Mouse (Mus musculus) gastrocnemius, postnatal 4 days (tissue): ENCODE measurements around the gene Zbtb46. TPM values are rescaled to one million over a fixed set of nuclear protein-coding genes. Genes with fewer than 3 reads are reported as not detected.
"Not testable (repeated sequence)": the region's sequence is repeated elsewhere in the genome, so short reads cannot be mapped to it uniquely, and the experiment has no call there.

Experiments used
- DNase-seq, 2 experiments: peaks; one replicate each; pipeline ENCODE4 v3.0.0; 2021 to 2022; ENCODE audit warnings: low spot score in 2 of 2, mixed read lengths in 2 of 2
- long read RNA-seq, 2 experiments: library from polyadenylated mRNA; stranded (forward); transcript quantifications; one replicate each; pipeline ENCODE4 v2.0.0; 2021
- total RNA-seq, 2 experiments: library from RNA; stranded (reverse); gene quantifications; 2 replicates each; pipeline ENCODE4 v1.2.3; 2021

Zbtb46 gene
- total RNA-seq: 10 to 100 TPM; 10.1 to 12.0 TPM
- long read RNA-seq, experiment 1, full-length matches to known transcripts: 18 of 22 reads
- long read RNA-seq, experiment 1, partial matches to known transcripts: 0 of 22 reads
- long read RNA-seq, experiment 1, other reads (novel, unspliced or antisense): 4 of 22 reads
- long read RNA-seq, experiment 2, full-length matches to known transcripts: 20 of 27 reads
- long read RNA-seq, experiment 2, partial matches to known transcripts: 1 of 27 reads
- long read RNA-seq, experiment 2, other reads (novel, unspliced or antisense): 6 of 27 reads

DNA sequence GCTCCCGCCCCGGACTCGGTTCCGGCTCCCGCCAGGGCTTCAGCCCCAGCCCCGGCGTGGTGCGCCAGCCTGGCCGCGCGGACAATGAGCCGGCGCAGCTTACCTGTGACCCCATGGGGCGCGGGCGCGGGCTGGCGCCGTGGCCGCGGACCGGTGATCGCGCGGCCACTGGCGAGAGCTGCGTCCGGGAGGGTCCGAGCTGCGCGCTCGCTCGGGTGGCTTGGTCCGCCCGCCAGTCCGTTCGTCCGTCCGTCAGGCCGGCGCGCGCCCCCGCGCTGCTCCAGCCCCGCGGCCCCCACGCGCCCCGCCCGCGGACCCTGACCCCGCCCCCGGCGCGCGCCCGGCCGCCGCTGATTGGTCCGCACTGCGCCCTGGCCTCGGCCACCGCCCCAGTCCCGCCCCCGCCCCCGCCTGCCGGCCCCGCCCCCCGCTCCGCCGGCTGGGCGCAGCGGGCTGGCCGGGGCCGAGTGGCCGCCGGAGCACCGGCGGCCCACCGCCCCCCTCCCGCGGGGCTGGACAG is at the start of gene Zbtb46:
Gene Zbtb46 (minus strand): TSS at position 274 of the 520 bp plus-strand sequence.
- peak; percentile 90 to 94 for DNase-seq

DNA sequence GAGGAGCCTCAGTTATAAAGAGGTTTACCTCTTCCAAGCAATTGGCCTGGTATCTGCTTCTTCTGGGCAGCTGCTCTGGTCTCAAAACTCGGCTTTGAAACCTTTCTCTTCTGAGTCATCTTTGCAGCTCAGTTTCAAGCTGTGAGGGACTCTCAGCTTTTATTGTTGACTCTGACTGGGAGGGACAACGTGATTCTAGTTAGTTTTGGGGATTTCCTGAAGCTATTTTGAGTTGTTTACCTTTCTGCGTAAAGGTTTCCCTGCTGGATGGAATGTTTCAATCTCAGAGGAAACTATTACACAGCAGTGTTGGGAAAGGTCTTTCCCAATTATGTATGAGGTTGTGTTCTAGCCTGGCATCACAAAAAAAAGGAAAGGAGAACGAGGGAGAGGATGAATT is 39.4 kb upstream of the Zbtb46 start:
- DNase-seq: no peak

DNA sequence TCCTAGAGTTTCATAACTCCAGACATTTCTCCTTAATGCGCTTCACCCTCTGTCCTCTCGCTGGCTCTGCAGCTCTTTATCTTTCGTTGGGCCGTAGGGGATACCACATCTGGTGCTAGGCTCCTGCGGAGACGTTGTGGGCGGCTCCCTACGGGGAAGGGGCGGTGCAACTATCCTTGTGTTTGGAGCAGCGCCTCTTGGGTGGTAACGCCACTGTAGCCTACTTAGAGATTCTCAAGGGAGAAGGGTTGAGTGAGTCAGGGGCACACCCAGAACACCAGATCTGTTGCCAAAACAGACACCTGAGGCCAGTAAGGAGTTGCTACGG is 38.3 kb upstream of the Zbtb46 start:
- DNase-seq: peak; percentile 21 to 55

DNA sequence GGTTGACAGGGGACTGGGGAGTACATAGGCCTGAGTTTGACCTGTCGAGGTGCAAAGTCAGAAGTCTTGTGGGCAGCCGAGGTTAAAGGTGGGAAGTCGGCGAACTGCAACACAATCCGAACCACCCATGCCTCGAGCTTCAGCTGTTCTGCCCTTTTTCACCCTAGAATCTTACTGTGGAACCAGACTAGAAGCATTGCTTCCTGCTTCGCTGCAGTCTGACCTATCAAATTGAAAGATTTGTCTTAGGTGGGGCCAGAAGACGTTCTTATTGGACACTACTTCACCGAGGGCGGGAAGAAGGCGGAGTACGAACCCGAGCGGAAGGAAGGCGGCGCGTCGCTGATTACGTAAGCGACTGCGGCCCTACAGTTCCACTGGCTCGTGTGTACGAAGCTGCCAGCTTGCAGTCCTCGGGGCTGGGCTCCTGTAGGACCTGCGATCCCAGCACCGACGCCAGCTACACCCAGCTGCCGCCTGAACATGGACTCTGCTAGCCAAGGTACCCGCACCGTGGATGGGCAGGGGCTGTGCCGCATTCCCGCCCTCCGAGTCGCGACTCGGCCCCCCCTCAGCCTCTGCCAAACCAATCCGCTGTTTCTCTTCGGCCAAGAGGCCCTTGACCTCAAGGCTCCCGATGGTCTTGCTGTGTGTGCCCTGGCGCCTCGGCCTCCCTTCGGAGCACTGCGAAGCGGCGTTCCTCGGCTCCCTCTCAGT is 37.8 kb upstream of the Zbtb46 start, which contains the start of gene Tpd52l2:
Gene Tpd52l2 (plus strand): TSS at position 312 of the 717 bp plus-strand sequence.
- DNase-seq: peak; percentile 76 to 92

DNA sequence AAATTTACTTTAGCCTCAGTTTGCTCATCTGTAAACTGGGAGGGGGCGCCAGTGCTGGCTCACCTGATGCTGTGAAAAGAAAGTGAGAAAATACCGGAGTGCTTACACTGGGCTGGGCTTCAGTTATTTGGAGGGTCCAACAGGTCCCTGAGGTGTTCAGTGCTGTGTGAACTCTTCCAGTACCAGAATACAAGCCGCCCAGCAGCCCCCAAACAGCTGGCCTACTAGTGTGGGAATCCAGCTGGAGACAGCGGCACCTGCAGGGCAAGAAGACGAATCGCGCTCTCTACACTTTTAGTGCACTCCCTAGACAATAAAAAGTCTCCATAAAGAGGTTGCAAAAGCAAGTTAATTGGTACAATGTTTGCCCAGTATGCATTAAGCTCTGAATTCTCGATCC is 37.1 kb upstream of the Zbtb46 start:
- peak; percentile 43 to 71 for DNase-seq

DNA sequence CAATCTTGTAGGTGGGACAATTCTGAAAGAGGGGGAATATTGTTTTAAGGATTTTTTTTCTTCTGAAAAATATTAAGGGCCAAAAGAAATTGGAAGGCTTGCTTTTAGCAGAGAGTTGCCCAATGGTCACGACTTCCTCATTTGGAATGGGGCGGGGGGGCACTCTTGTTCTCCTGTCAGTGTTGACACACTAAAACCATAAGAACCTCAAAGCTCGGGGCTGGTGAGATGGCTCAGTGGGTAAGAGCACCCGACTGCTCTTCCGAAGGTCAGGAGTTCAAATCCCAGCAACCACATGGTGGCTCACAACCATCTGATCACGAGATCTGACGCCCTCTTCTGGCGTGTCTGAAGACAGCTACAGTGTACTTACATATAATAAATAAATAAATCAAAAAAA is 36.6 kb upstream of the Zbtb46 start:
- DNase-seq: not testable (repeated sequence)

DNA sequence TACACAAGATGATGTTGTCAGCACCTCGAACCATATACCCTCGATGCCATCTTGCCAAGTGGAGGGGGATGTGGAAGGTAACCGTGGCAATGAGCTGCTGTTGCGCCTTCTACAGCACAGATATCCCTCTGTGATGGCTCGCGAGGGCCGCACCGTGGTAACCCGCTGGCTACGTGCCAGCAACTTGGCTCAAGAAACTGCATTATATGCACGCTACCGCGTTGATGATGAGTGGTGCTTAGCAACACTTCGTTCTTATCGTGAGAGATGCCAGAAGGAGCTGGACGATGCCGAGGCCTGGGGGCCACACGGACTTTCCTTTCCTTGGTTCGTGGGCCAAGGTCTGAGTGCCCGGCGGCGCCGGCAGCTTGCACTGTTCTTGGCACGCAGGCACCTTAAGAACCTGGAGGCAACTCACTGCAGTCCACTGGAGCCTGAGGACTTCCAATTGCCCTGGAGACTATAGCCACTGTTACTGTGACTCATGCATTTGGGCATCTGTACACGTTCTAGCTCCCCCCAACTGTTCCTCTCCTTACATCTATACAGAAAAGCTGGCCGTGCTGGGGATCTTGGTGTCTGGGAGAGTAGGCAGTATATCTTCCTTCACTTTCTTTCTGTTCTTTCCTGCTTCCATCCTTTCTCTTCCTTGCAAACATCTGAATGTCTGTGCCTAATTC is 35.2 kb upstream of the Zbtb46 start:
- no peak for DNase-seq

DNA sequence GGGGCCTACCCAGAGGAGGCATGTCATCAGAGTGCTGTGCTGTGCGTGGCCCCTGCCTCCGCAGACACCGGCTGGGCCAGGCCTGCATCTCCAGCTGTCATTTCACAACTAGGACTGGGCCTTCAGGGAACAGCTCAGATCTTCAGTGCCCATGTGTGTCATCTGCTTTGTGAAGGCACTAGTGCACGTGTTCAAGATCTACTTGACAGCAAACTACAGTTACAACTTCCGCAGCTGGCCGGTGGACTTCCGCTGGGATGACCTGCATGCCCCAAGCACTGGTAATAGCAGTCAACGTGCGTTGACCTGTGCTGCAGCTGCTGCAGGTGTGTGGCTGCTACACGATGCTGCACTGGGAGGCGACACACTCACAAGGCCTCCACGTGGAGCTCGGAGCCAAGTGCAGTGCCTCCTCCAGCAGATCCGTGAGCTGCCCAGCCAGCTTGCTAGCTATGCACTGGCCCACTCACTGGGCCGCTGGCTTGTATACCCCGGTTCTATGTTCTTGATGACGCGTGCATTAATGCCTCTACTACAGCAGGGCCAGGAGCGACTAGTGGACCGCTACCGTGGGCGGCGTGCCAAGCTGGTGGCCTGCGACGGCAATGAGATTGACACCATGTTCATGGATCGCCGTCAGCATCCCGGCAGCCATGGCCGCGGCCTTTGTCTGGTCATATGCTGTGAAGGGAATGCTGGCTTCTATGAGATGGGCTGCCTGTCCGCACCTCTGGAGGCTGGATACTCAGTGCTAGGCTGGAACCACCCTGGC is 34.1 kb upstream of the Zbtb46 start, which contains the start of gene Abhd16b:
Gene Abhd16b (plus strand): TSS at position 51 of the 772 bp plus-strand sequence.
- peak in 1 of 2 experiments; percentile 45 for DNase-seq

DNA sequence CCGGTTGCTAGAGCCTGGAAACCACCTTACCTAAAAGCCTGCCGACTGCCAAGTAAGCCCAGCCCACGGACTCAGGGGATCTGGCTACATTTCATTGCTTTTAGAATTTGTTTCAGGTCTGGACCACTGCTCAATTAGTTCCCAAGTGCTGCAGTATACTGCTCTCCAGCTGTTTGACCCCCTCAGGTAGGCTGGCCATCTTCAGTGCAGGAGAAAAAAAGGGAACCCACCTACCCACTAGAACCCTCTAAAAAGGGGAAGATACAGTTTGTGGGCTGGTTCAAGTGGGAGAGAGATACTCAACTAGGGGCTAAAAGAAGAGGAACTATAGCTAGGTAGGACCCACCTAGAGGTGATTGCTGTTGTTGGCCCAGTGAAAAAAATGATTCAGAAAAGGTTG is 33.0 kb upstream of the Zbtb46 start:
- no peak for DNase-seq

DNA sequence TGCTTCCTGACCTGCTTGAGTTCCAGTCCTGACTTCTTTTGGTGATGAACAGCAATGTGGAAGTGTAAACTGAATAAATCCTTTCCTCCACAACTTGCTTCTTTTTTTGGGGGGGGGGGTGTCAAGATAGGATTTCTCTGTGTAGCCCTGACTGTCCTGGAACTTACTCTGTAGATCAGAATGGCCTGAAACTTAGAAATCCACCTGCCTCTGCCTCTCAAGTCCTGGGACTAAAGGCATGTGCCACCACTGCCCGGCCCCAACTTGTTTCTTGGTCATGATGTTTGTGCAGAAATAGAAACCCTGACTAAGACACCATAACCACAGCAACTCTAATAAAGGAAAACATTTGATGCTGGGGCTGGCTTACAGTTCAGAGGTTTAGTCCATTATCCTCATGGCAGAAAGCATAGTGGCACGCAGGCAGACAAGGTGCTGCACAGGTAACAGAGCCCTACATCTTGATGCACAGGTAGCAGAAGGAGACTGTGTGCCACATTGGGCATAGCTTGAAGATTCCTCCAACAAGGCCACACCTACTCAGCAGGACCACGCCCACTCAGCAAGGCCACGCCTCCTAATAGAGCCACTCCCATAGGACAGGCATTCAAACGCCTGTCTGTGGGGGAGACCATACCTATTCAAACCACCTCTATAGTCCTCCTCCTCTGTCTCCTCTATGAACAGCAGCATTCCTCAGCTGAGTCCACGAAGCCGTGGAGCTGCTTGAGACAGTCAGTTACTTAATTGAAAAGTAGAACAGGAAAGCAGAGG is 32.4 kb upstream of the Zbtb46 start:
- no peak for DNase-seq

DNA sequence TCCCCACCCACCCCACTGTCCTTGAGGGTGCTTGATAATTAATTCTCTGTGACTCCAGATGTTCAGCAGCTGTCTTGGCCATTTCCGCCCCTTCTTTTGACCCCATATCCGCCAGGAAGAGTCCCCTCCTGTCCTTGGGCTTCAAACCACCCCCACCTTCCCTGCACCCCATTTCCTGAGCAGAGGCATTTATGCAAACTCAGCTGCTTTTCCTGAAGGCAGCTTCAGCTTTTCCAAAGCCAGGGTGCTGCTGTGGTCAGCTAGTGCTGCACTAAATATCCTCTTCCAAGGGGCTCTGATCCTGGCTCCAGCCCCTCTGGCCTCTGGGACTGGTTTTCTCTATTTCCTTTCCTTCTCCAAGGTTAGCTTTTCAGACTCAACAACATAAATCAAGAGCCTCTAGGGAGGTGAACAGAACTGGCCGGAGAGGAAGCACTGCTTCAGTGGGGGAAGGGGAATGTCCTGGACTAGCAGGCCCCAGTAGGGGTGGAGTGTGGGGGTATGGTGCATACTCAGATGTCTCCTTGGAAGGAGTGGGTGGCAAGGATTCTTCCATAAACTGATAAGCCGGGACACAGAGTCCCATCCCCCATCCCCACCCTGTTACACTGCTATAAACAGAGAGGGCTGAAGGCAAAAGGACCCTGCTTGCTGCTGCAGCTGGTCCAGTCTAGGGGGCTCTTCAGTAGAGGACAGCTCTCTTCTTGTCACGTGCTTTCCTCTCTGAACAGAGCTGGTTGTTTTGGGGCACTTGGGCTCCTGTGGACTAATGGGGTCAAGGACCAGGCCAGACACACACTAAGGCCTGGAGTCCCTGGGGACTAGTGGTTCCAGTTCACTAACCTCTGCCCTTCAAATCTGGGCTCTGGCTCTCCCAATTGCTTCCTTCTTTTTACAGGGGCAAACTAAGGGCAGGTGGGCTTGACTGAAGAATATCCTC is 28.4 kb upstream of the Zbtb46 start:
- DNase-seq: peak in 1 of 2 experiments; percentile 51

DNA sequence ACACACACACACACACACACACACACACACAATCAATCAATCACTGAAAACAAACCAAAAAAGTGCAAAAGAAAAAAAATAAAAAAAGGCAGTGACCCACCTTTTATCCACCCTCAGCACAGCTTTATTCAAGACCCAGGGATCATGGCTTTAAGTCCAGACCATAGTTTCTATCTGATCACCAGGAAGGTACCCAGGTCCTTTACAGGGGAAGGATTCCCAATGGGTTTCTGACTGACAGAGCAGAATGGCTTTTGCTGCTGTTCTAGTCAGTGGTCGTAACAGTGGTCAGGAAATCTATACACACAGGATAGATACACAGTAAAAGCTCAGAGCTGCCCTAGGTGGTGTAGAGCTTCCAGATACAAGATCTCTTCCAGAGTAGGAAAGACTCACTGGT is 26.5 kb upstream of the Zbtb46 start:
- no peak for DNase-seq

DNA sequence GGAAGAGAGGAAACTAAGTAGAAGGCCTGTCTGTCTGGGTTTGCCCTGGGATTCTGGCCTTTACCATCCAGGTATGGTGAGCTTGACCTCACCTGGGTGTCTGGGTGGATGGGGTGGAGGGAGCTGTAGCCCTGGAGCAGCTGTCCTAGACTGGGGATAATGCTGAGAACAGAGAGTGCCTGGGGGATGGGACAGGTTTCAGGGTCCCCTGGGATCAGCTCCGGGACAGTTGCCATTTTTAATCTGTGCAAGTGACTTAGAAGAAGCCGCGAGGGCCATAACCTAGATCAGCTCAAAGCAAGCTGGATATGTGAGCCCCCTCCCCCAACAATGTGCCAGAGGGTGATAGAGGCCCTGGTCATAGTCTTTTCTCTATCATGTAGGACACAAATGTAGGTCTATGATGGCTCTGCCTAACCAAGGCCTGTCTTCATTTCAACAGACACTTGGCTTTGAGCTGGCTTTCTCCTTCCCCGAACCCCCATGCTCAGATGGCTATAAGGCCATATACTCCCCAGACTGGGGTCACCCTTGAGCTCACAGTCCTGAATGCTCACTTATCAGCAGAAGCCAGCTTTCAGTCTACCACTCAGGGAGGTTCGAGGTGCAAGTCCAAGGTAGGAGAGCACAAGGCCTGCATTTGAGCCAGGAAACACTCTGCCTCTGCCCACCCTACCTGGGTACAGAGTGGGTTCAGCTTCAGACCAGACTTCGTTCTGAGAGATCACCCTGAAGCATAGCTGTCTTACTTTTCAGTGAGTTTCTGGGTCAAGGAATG is 25.4 kb upstream of the Zbtb46 start:
- DNase-seq: no peak

DNA sequence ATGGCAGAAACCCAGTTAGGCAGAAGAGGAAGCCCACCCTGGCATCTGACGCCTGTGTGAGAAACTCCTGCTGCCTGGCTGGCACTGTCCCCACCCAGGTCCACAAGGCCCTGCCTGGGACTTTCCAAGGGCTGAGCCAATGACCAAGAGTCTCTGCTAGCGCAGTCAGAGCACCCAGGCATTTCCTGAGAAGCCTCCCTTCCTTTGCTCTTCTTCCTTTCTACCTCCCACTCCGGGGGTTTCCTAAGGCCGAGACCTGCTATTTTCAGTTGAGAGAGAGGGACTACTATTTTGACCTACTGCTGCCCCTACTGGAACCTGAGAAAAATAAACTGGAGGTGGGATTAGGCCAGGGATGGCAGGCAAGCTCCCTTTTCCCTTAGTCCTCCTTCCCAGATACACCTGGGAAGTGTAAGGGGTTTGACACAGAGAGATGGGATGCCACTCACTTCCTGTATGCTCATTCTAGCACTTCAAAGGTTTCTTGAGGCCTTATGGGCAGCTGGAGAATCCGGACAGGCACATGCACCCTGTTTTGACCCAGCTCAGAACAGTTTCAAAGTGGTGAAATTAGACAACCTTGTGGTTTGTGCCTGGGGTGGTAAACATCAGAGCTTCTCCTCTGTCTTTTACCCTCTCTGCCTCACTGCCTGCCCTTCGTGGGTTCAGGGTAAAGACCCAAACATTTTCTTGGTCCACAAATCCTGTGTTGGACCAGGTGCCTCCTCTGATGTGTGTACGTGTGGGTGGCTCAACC is 24.5 kb upstream of the Zbtb46 start:
- DNase-seq: no peak

DNA sequence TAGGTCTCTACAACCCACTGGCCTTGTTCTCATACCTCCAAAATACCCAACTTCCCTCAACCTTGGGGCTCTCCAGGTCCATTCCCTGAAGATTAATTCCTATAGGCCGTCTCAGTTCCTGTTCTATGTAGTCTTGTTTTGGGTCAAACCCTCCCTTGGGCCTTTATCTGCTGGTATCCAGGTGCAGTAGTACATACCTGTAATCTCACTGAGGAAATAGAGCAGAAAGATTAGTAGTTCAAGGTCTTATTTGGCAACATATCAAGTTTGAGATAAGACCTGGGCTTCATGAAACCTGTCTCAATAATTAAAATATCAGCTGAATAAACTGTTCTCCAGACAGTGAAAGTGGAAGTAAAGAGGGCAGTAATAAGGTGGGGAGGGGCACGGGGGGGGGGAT is 23.9 kb upstream of the Zbtb46 start:
- DNase-seq: no peak

DNA sequence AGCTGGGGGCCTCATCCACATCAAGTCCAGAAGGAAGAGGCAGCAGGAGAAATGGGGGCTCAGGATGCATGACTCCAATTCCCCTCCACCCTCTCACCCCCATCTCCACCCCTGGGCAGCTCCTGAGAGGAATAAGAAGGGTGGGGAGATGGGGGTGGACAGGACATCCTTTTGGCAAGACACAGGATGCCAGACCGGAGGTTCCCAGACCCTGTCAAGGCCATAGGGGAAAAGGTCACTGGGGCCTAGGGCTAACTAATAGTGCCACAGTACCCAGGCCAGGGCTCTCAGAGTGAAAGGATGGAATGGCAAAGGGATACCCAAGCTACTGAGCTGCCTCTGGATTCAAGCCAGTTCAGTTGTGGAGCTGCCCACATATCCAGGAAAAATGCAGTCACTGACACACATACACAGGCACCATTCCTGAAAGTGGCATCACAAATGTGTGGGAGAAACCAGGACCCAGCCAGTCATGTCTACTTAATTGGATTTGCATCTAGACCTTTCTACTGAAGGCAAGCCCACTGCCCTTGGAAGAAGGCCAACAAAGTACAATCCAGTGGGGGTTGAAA is 13.1 kb upstream of the Zbtb46 start:
- DNase-seq: no peak

DNA sequence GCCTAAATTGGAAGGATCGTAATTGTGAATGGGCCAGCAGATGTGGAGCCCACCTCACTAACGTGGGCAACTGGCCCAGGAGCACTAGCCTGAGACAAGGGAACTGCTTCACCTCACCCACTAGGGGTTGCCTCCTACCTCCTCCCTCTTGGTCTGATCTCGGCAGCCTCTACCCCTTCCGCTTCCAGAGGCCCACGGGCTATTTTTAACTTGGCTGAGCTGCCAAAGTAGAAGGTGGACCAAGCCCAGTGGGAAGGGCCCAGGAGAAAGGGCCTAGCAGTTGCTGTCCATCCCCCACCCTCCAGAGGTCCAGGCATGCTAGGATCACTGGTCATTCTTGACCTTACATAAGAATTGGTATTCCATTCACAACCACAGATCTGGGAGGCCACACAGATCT is 12.0 kb upstream of the Zbtb46 start:
- DNase-seq: peak in 1 of 2 experiments; percentile 32
